In genomic region chr5:121618592-121619513, GRCm38 (mm10) we compare ENCODE assay signal across 8 mouse cellular contexts. TPM values are rescaled to one million over a fixed set of nuclear protein-coding genes. Genes with fewer than 3 reads are reported as not detected.
DNase-seq lines count a peak whose midpoint lies in the region; ATAC-seq lines count a peak whose summit lies in the region.

Gene Acad12, minus strand, starts transcription at chr5:121618938.

- DNase-seq in WW6 (ENCODE audit: low read depth, low spot score): peak; percentile 39
- DNase-seq in cerebellum, postnatal 36 days: peak; percentile 86 to 88
- DNase-seq in frontal cortex, postnatal 36 days (ENCODE audit: low spot score in 2 of 2): peak; percentile 72 to 73
- DNase-seq in hindbrain, embryonic 14.5 days (ENCODE audit: low spot score): peak; percentile 90
- DNase-seq in layer of hippocampus, postnatal 25 days (ENCODE audit: extremely low spot score in 1 of 2, low spot score in 1 of 2): peak; percentile 61 to 70
- DNase-seq in lung, postnatal 25 days (ENCODE audit: low spot score): peak; percentile 83
- peak; percentile 92 for DNase-seq in retina, embryonic 14.5 days (ENCODE audit: low spot score)
- DNase-seq in thymus, postnatal 36 days: peak; percentile 77 to 80

- peak within 1 kb of the TSS; percentile 76 for H3K4me3 ChIP-seq in hindbrain, embryonic 14.5 days (replicated peaks; ENCODE audit: low read length)

- no peaks in the 10 kb centered on the region for H3K36me3 ChIP-seq in hindbrain, embryonic 14.5 days (replicated peaks; ENCODE audit: control insufficient read depth, insufficient read depth)

- H3K27ac ChIP-seq in hindbrain, embryonic 14.5 days: peak within 1 kb of the TSS; percentile 86

- H3K9me3 ChIP-seq in hindbrain, embryonic 14.5 days (ENCODE audit: control insufficient read depth, low read length): no peaks in the 10 kb centered on the region

- peak within 1 kb of the TSS; percentile 86 for H3K9ac ChIP-seq in hindbrain, embryonic 14.5 days

- H3K27me3 ChIP-seq in hindbrain, embryonic 14.5 days (ENCODE audit: control insufficient read depth, insufficient read depth, low read length): no peaks in the 10 kb centered on the region

- WGBS in hindbrain, embryonic 14.5 days: 1% methylated on average over 55 of the region's 58 CpGs

- H3K4me1 ChIP-seq in hindbrain, embryonic 14.5 days (replicated peaks; ENCODE audit: control insufficient read depth, insufficient read depth, low read length): peaks cover 8% of the 10 kb centered on the region

- H3K4me2 ChIP-seq in hindbrain, embryonic 14.5 days (replicated peaks): peak within 1 kb of the TSS; percentile 92

- peak; percentile 84 for ATAC-seq in hindbrain, embryonic 14.5 days (ENCODE audit: low FRiP score)

RNA-seq across cellular contexts. Expression of gene Acad12, which starts in this region (rescaled TPM):
- 1.2 and 1.5 TPM in 2 replicates for polyA plus RNA-seq in hindbrain, embryonic 14.5 days (2014; fragmentation: Nextera tagmentation; extraction: Ambion mirVana)
- 1 to 10 TPM; 6.0 to 7.6 TPM for total RNA-seq in layer of hippocampus, postnatal 25 days (2021)

Comparison
In these comparisons a context has a peak if more than half of its experiments do, and no peak if none do; other contexts are left out.
1. Peak in every context shown above with its lines: DNase-seq, ATAC-seq, H3K4me3 ChIP-seq and H3K27ac ChIP-seq.
2. DNase-seq: peak in every context shown above with its lines; median percentile 92 in retina, embryonic 14.5 days; 90 in hindbrain, embryonic 14.5 days; 87 in cerebellum, postnatal 36 days; 83 in lung, postnatal 25 days; 78 in thymus, postnatal 36 days; 72 in frontal cortex, postnatal 36 days; 66 in layer of hippocampus, postnatal 25 days; 39 in WW6.